Mouse (Mus musculus) erythroblast, embryonic 14.5 days (primary cell): ENCODE results near the gene Gatc.
"Not testable (repeated sequence)": the region's sequence is repeated elsewhere in the genome, so short reads cannot be mapped to it uniquely, and the experiment has no call there.

Source experiments
- GATA1 ChIP-seq: IDR thresholded peaks from 2 replicates; pipeline ENCODE4 v1.6.1; 2012; ENCODE audit warnings: low read length, inconsistent platforms, mixed read lengths
- TAL1 ChIP-seq: IDR thresholded peaks from 3 replicates; pipeline ENCODE4 v1.6.1; 2012; ENCODE audit warnings: low read length, inconsistent platforms, mixed read lengths

- not testable (repeated sequence) for TF ChIP-seq TAL1, GATA1
These were observed 37.9 kb upstream of the Gatc start for GRCm38 (mm10) chr5:115378882-115379281.
